Mouse (Mus musculus) stomach, embryonic 15.5 days (tissue): ENCODE data around the gene Aco2. TPM values are rescaled to one million over a fixed set of nuclear protein-coding genes. Genes with fewer than 3 reads are reported as not detected.
A peak's percentile ranks its signal among the peaks of the same experiment; 100 is the strongest.

Experiments used
- ATAC-seq: fragments of 200-750 bp; cut with Nextera tagmentation; 2 replicates; pipeline ENCODE4 v1.8.0; 2017; ENCODE audit warnings: low read depth, moderate number of reproducible peaks, moderate TSS enrichment; ENCODE audit not compliant: insufficient read depth, low FRiP score
- H3K27ac ChIP-seq: fragments of 300-500 bp; sonication (generic); 2 replicates; pipeline ENCODE4 v1.5.1; 2015; ENCODE audit warnings: mild to moderate bottlenecking, inconsistent platforms
- H3K27me3 ChIP-seq: fragments of 300-500 bp; sonication (generic); replicated peaks from 2 replicates; pipeline ENCODE4 v1.6.1; 2015; ENCODE audit warnings: inconsistent platforms
- H3K36me3 ChIP-seq: fragments of 300-500 bp; sonication (generic); 2 replicates; pipeline ENCODE4 v1.6.1; 2015; ENCODE audit warnings: inconsistent platforms
- H3K4me1 ChIP-seq: fragments of 300-500 bp; sonication (generic); 2 replicates; pipeline ENCODE4 v1.6.1; 2015; ENCODE audit warnings: inconsistent platforms
- H3K4me2 ChIP-seq: fragments of 300-500 bp; sonication (generic); 2 replicates; pipeline ENCODE4 v1.6.1; 2015; ENCODE audit warnings: mild to moderate bottlenecking, inconsistent platforms
- H3K4me3 ChIP-seq: fragments of 300-500 bp; sonication (generic); replicated peaks from 2 replicates; pipeline ENCODE4 v1.5.1; 2015; ENCODE audit warnings: inconsistent platforms
- H3K9ac ChIP-seq: fragments of 300-500 bp; sonication (generic); 2 replicates; pipeline ENCODE4 v1.6.1; 2015; ENCODE audit warnings: inconsistent platforms
- H3K9me3 ChIP-seq: fragments of 300-500 bp; sonication (generic); 2 replicates; pipeline ENCODE4 v1.6.1; 2016; ENCODE audit warnings: inconsistent platforms
- WGBS: fragments of 180-500 bp; shearing (Covaris S2); methylation state at CpG from one replicate; pipeline ENCODE4 v1.1.7; 2015; 5-methylcytosine and 5-hydroxymethylcytosine counted together
- polyA plus RNA-seq: library from polyadenylated mRNA; unstranded; fragments of >200 nt; fragmentation: Nextera tagmentation; extraction: Ambion mirVana; gene quantifications from 2 replicates; pipeline ENCODE4 v1.2.1, GENCODE M21; 2015

Gene Aco2
- polyA plus RNA-seq, 1 experiment from 2014 or later = 153 TPM

GRCm38 (mm10) chr15:81847161-81847560 is 24.9 kb upstream of the Aco2 start:
- no peak for ATAC-seq
- Histone ChIP-seq H3K4me3 (no peak overlapping the region), H3K36me3 (peaks cover 35% of the 10 kb centered on the region), H3K27me3 (no peaks in the 10 kb centered on the region), H3K4me1 (no peaks in the 10 kb centered on the region), H3K27ac (no peak overlapping the region), H3K9me3 (no peaks in the 10 kb centered on the region), H3K4me2 (no peak overlapping the region), H3K9ac (no peak overlapping the region)
- 86% methylated on average over 4 of the region's 4 CpGs for WGBS

GRCm38 (mm10) chr15:81847861-81848260 is 24.2 kb upstream of the Aco2 start:
- no peaks in the 10 kb centered on the region for H3K27me3 ChIP-seq
- no peaks in the 10 kb centered on the region for H3K4me1 ChIP-seq
- no peaks in the 10 kb centered on the region for H3K9me3 ChIP-seq
- ATAC-seq = no peak
- H3K4me2 ChIP-seq = no peak overlapping the region
- no peak overlapping the region for H3K9ac ChIP-seq
- peaks cover 35% of the 10 kb centered on the region for H3K36me3 ChIP-seq
- H3K27ac ChIP-seq = no peak overlapping the region
- H3K4me3 ChIP-seq = no peak overlapping the region
- WGBS = 79% methylated on average over 5 of the region's 5 CpGs

GRCm38 (mm10) chr15:81848301-81848700 is 23.8 kb upstream of the Aco2 start:
- no peak for ATAC-seq
- no peaks in the 10 kb centered on the region for H3K27me3 ChIP-seq
- peaks cover 37% of the 10 kb centered on the region for H3K36me3 ChIP-seq
- no peaks in the 10 kb centered on the region for H3K4me1 ChIP-seq
- no peak overlapping the region for H3K4me2 ChIP-seq
- no peaks in the 10 kb centered on the region for H3K9me3 ChIP-seq
- no peak overlapping the region for H3K9ac ChIP-seq
- H3K4me3 ChIP-seq = no peak overlapping the region
- 38% methylated on average over 7 of the region's 7 CpGs for WGBS
- no peak overlapping the region for H3K27ac ChIP-seq

- ATAC-seq = no peak
- Histone ChIP-seq H3K36me3 (peaks cover 37% of the 10 kb centered on the region), H3K4me3 (no peak overlapping the region), H3K27ac (no peak overlapping the region), H3K4me2 (no peak overlapping the region), H3K9me3 (no peaks in the 10 kb centered on the region), H3K27me3 (no peaks in the 10 kb centered on the region), H3K4me1 (no peaks in the 10 kb centered on the region), H3K9ac (no peak overlapping the region)
- WGBS = 80% methylated on average over 9 of the region's 9 CpGs
Measured at GRCm38 (mm10) chr15:81849104-81849503, 23.0 kb upstream of the Aco2 start.

- Histone ChIP-seq H3K4me2 (no peak overlapping the region), H3K4me3 (no peak overlapping the region), H3K9ac (no peak overlapping the region), H3K9me3 (no peaks in the 10 kb centered on the region), H3K36me3 (peaks cover 37% of the 10 kb centered on the region), H3K27ac (no peak overlapping the region), H3K4me1 (no peaks in the 10 kb centered on the region), H3K27me3 (no peaks in the 10 kb centered on the region)
- 73% methylated on average over 14 of the region's 14 CpGs for WGBS
- ATAC-seq = no peak
Measured at GRCm38 (mm10) chr15:81850718-81851117, 21.4 kb upstream of the Aco2 start.

GRCm38 (mm10) chr15:81851375-81851774 is 20.7 kb upstream of the Aco2 start:
- no peak overlapping the region for H3K4me3 ChIP-seq
- no peak overlapping the region for H3K4me2 ChIP-seq
- H3K27ac ChIP-seq = no peak overlapping the region
- H3K27me3 ChIP-seq = no peaks in the 10 kb centered on the region
- H3K4me1 ChIP-seq = no peaks in the 10 kb centered on the region; the same call in 1 of the 2 replicates
- peaks cover 37% of the 10 kb centered on the region for H3K36me3 ChIP-seq
- no peak for ATAC-seq
- no peak overlapping the region for H3K9ac ChIP-seq
- no peaks in the 10 kb centered on the region for H3K9me3 ChIP-seq
- 93% methylated on average over 15 of the region's 15 CpGs for WGBS

- H3K4me3 ChIP-seq = no peak overlapping the region
- no peak overlapping the region for H3K4me2 ChIP-seq
- WGBS = 79% methylated on average over 9 of the region's 9 CpGs
- peaks cover 2% of the 10 kb centered on the region; the same call in 1 of the 2 replicates for H3K4me1 ChIP-seq
- no peak for ATAC-seq
- H3K27ac ChIP-seq = no peak overlapping the region
- H3K9me3 ChIP-seq = no peaks in the 10 kb centered on the region
- peaks cover 33% of the 10 kb centered on the region for H3K36me3 ChIP-seq
- no peak overlapping the region for H3K9ac ChIP-seq
- H3K27me3 ChIP-seq = no peaks in the 10 kb centered on the region
Measured at GRCm38 (mm10) chr15:81852411-81853000, 19.6 kb upstream of the Aco2 start.

- H3K36me3 ChIP-seq = peaks cover 27% of the 10 kb centered on the region
- H3K4me3 ChIP-seq = no peak overlapping the region
- no peak for ATAC-seq
Measured at GRCm38 (mm10) chr15:81853081-81853480, 19.0 kb upstream of the Aco2 start.

GRCm38 (mm10) chr15:81856030-81856790 is 15.9 kb upstream of the Aco2 start:
- 0% methylated on average over 28 of the region's 28 CpGs for WGBS
- Histone ChIP-seq H3K4me2 (peak overlapping the region; percentile 92), H3K27me3 (no peaks in the 10 kb centered on the region), H3K36me3 (peaks cover 10% of the 10 kb centered on the region; the same call in 1 of the 2 replicates), H3K9me3 (no peaks in the 10 kb centered on the region), H3K4me3 (peak overlapping the region; percentile 93), H3K9ac (peak overlapping the region; percentile 97), H3K27ac (peak overlapping the region; percentile 98), H3K4me1 (peaks cover 2% of the 10 kb centered on the region; the same call in 1 of the 2 replicates)
- ATAC-seq = peak; percentile 88

More at GRCm38 (mm10) chr15:81853081-81853480, 19.0 kb upstream of the Aco2 start:
- peaks cover 2% of the 10 kb centered on the region; the same call in 1 of the 2 replicates for H3K4me1 ChIP-seq
- no peak overlapping the region for H3K27ac ChIP-seq
- WGBS = 81% methylated on average over 7 of the region's 7 CpGs
- H3K9me3 ChIP-seq = no peaks in the 10 kb centered on the region
- no peaks in the 10 kb centered on the region for H3K27me3 ChIP-seq
- H3K9ac ChIP-seq = no peak overlapping the region
- no peak overlapping the region for H3K4me2 ChIP-seq

GRCm38 (mm10) chr15:81856938-81857723 is 15.0 kb upstream of the Aco2 start:
- Histone ChIP-seq H3K27me3 (no peaks in the 10 kb centered on the region), H3K9ac (peak overlapping the region; percentile 97), H3K9me3 (no peaks in the 10 kb centered on the region), H3K27ac (peak overlapping the region; percentile 98), H3K4me3 (peak overlapping the region; percentile 93), H3K4me1 (peaks cover 2% of the 10 kb centered on the region; the same call in 1 of the 2 replicates), H3K36me3 (peaks cover 2% of the 10 kb centered on the region; the same call in 1 of the 2 replicates), H3K4me2 (peak overlapping the region; percentile 92)
- under 1% methylated on average over 14 of the region's 14 CpGs for WGBS
- ATAC-seq = no peak

GRCm38 (mm10) chr15:81857724-81858116 is 14.4 kb upstream of the Aco2 start:
- Histone ChIP-seq H3K9me3 (no peaks in the 10 kb centered on the region), H3K4me3 (peak overlapping the region; percentile 93), H3K4me2 (peak overlapping the region; percentile 92), H3K27ac (peak overlapping the region; percentile 98), H3K4me1 (peaks cover 2% of the 10 kb centered on the region; the same call in 1 of the 2 replicates), H3K27me3 (no peaks in the 10 kb centered on the region), H3K36me3 (0 out of 2 replicates have a peak, but pooled peaks cover 2% of the 10 kb centered on the region), H3K9ac (peak overlapping the region; percentile 97)
- WGBS = under 1% methylated on average over 33 of the region's 33 CpGs
- ATAC-seq = peak; percentile 9; the same call in 1 of the 2 replicates
